Mouse (Mus musculus) hindbrain, embryonic 14.5 days (tissue): ENCODE data around the gene Plpp4. TPM values are rescaled to one million over a fixed set of nuclear protein-coding genes. Genes with fewer than 3 reads are reported as not detected.

Experiments used
- ATAC-seq: fragments of 200-750 bp; cut with Nextera tagmentation; 2 replicates; pipeline ENCODE4 v1.8.0; 2017; ENCODE audit warnings: moderate number of reproducible peaks, mild to moderate bottlenecking, moderate TSS enrichment, moderate library complexity; ENCODE audit not compliant: low FRiP score
- DNase-seq: peaks from one replicate; pipeline ENCODE4 v3.0.0-alpha.2; 2015; ENCODE audit warnings: low spot score
- H3K27ac ChIP-seq: fragments of 300-500 bp; sonication (generic); 2 replicates; pipeline ENCODE4 v1.5.1; 2014; ENCODE audit warnings: mild to moderate bottlenecking, moderate library complexity
- H3K27me3 ChIP-seq: fragments of 300-500 bp; sonication (generic); 2 replicates; pipeline ENCODE4 v1.6.1; 2014; ENCODE audit warnings: mild to moderate bottlenecking, low read length, mixed read lengths; ENCODE audit not compliant: control insufficient read depth, insufficient read depth
- H3K36me3 ChIP-seq: fragments of 300-500 bp; sonication (generic); replicated peaks from 2 replicates; pipeline ENCODE4 v1.6.1; 2014; ENCODE audit not compliant: control insufficient read depth, insufficient read depth
- H3K4me1 ChIP-seq: fragments of 300-500 bp; sonication (generic); replicated peaks from 2 replicates; pipeline ENCODE4 v1.6.1; 2014; ENCODE audit warnings: antibody characterized with exemption, low read length, mixed read lengths; ENCODE audit not compliant: control insufficient read depth, insufficient read depth
- H3K4me2 ChIP-seq: fragments of 300-500 bp; sonication (generic); replicated peaks from 2 replicates; pipeline ENCODE4 v1.6.1; 2014; ENCODE audit warnings: mild to moderate bottlenecking, moderate library complexity
- H3K4me3 ChIP-seq: fragments of 300-500 bp; sonication (generic); replicated peaks from 2 replicates; pipeline ENCODE4 v1.5.1; 2014; ENCODE audit warnings: mild to moderate bottlenecking, low read length
- H3K9ac ChIP-seq: fragments of 300-500 bp; sonication (generic); 2 replicates; pipeline ENCODE4 v1.6.1; 2014
- H3K9me3 ChIP-seq: fragments of 300-500 bp; sonication (generic); 2 replicates; pipeline ENCODE4 v1.6.1; 2016; ENCODE audit warnings: low read length; ENCODE audit not compliant: control insufficient read depth
- WGBS: fragments of 180-500 bp; shearing (Covaris S2); extraction: QIAGEN DNeasy Blood & Tissue Kit; methylation state at CpG from one replicate; pipeline ENCODE4 v1.1.7; 2014; 5-methylcytosine and 5-hydroxymethylcytosine counted together
- polyA plus RNA-seq: library from polyadenylated mRNA; unstranded; fragments of >200 nt; fragmentation: Nextera tagmentation; extraction: Ambion mirVana; gene quantifications from 2 replicates; pipeline ENCODE4 v1.2.1, GENCODE M21; 2014

The Plpp4 gene
- polyA plus RNA-seq, 1 experiment from 2014 or later: 12.4 TPM

DNA sequence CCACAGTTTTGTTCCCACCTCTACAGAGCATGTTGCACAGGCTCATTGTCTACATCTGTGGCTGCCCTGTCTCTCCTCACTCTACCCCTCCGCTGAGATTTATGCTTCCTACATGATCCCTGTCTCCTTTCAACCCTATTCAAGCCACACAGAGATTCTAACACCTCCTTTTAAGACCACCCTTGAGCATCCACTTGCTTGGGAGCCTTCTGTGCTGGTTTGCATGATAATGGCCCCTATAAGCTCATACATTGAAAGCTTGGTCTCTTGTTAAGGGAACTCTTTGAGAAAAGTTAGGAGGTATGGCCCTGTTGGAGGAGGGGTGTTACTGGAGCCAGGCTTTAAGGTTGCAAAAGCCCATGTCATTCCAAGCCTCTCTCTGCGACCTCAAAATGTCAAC lies 155.9 kb downstream of the Plpp4 start:
- Histone ChIP-seq H3K4me3 (no peak overlapping the region), H3K9ac (no peak overlapping the region), H3K4me2 (no peak overlapping the region), H3K27me3 (no peaks in the 10 kb centered on the region), H3K27ac (no peak overlapping the region), H3K4me1 (peaks cover 22% of the 10 kb centered on the region), H3K9me3 (0 out of 2 replicates have a peak, but pooled peaks cover 7% of the 10 kb centered on the region), H3K36me3 (no peaks in the 10 kb centered on the region)
- WGBS: 40% methylated on average over 2 of the region's 2 CpGs
- ATAC-seq (no peak), DNase-seq (no peak)

DNA sequence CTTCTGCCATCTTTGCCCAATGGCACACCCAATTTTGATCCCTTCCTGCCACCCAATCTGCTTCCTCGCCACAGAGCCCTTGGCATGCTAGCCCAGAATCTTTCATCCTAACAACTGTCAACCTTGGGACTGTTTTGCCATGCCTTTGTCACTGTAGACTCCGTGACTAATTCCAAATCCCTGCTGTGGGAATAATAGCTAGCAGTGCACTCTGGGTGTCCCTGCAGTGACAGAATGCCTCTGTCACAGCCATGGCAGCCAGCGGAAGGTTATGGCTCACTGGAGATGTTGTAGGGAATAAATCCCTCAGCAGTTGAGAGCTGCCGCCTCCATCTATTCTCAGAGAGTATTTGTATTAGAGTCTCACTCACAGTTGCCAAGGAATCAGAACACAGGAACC lies 158.3 kb downstream of the Plpp4 start:
- ATAC-seq (peak; percentile 80; the same call in 1 of the 2 replicates), DNase-seq (peak; percentile 53)
- Histone ChIP-seq H3K27me3 (no peaks in the 10 kb centered on the region), H3K4me1 (peaks cover 9% of the 10 kb centered on the region), H3K4me3 (no peak overlapping the region), H3K9me3 (0 out of 2 replicates have a peak, but pooled peaks cover 7% of the 10 kb centered on the region), H3K4me2 (no peak overlapping the region), H3K9ac (no peak overlapping the region), H3K27ac (peak overlapping the region; percentile 38; the same call in 1 of the 2 replicates), H3K36me3 (no peaks in the 10 kb centered on the region)
- 19% methylated on average over 4 of the region's 4 CpGs for WGBS

DNA sequence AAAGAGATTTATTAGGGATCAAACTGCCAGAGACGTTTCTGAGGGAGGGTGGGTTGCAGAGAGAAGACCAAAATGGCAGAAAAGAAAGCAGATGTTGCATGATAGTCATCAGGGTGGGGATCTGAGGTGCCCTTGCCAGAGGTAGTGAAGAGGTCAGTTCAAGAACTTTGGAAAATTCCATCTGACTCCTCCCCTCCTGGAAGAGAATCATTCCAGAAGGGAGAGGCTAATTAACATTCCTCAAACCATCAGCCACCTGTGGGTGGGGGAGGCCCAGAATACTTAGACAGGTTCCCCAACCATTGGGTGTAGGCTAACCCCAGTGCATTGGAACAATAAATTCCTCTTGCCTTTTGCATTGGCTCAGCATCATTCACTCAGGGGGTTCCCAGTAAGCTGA lies 164.3 kb downstream of the Plpp4 start:
- no peaks in the 10 kb centered on the region for H3K36me3 ChIP-seq
- H3K27me3 ChIP-seq: no peaks in the 10 kb centered on the region
- no peaks in the 10 kb centered on the region for H3K9me3 ChIP-seq
- H3K4me2 ChIP-seq: no peak overlapping the region
- no peaks in the 10 kb centered on the region for H3K4me1 ChIP-seq
- H3K9ac ChIP-seq: no peak overlapping the region
- H3K27ac ChIP-seq: no peak overlapping the region
- WGBS: 41% methylated on average over 1 of the region's 1 CpGs
- ATAC-seq: no peak
- no peak overlapping the region for H3K4me3 ChIP-seq
- no peak for DNase-seq

DNA sequence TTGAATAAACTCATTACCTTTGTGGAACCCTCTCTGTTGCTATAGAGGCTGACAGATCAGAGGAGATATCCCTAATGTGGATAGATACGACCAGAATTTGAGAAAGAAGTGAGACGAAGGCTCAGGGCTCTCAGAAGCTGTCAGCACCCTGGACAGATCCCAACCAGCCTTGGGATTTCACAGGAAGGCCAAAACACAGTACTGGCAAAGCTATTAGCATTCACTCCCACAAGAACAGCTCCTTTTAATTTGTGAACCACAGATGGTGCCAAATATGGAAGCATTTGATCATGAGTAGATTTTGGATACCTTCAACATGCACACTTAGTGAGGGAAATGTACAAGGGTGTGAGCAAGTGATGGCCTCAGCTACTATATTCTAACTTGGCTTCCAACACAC lies 168.7 kb downstream of the Plpp4 start:
- H3K27ac ChIP-seq: no peak overlapping the region
- no peak overlapping the region for H3K9ac ChIP-seq
- no peaks in the 10 kb centered on the region for H3K4me1 ChIP-seq
- 27% methylated on average over 2 of the region's 2 CpGs for WGBS
- no peak for DNase-seq
- H3K4me3 ChIP-seq: no peak overlapping the region
- H3K36me3 ChIP-seq: no peaks in the 10 kb centered on the region
- no peak overlapping the region for H3K4me2 ChIP-seq
- H3K27me3 ChIP-seq: no peaks in the 10 kb centered on the region
- no peak for ATAC-seq
- H3K9me3 ChIP-seq: no peaks in the 10 kb centered on the region

DNA sequence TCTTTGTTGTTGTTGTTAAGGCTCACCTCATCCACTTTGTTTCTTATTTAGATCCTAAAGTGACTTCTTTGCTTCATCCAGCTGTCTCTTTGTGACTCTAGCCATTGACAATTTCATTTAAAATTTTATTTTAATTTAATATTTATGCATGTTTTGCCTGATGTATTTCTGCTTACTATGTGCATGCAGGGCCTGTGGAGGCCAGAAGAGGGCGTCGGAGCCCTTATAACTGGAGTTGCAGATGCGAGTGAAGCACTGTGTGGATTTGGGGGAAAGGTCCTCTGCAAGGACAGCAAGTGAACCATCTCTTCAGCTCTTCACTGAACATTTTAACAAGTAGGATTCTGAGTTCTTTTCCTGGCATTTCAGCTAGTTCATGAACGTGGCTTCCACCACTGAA lies 172.0 kb downstream of the Plpp4 start:
- Histone ChIP-seq H3K4me1 (no peaks in the 10 kb centered on the region), H3K27ac (no peak overlapping the region), H3K9ac (no peak overlapping the region), H3K4me2 (no peak overlapping the region), H3K4me3 (no peak overlapping the region), H3K27me3 (no peaks in the 10 kb centered on the region), H3K36me3 (no peaks in the 10 kb centered on the region), H3K9me3 (no peaks in the 10 kb centered on the region)
- WGBS: 55% methylated on average over 4 of the region's 4 CpGs
- no peak for DNase-seq
- no peak for ATAC-seq

DNA sequence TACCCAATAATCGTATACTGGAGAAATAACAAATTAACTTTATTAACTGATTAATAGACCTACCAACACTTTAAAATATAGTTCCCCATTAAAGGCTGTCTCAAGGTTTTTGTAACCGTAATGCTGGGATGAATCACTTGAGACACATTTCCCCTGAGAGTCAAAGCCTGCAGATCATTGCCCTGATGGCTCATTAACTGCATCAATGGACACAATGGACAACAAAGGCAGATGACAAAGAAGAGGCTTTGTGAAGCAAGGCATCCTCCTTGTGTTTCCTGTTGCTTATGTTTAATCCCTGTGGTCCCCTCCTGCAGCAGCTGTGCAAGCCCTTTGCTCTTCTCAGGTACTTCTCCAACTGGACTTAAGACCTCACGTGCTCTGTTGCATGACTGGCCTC lies 173.1 kb downstream of the Plpp4 start:
- H3K27me3 ChIP-seq: no peaks in the 10 kb centered on the region
- H3K9ac ChIP-seq: no peak overlapping the region
- H3K4me3 ChIP-seq: no peak overlapping the region
- no peaks in the 10 kb centered on the region for H3K36me3 ChIP-seq
- 30% methylated on average over 3 of the region's 3 CpGs for WGBS
- no peak overlapping the region for H3K27ac ChIP-seq
- no peak overlapping the region for H3K4me2 ChIP-seq
- no peaks in the 10 kb centered on the region for H3K4me1 ChIP-seq
- DNase-seq (no peak), ATAC-seq (no peak)
- H3K9me3 ChIP-seq: no peaks in the 10 kb centered on the region
